Mouse (Mus musculus) heart, embryonic 16.5 days (tissue): Measurements from ENCODE around the gene Aspscr1. TPM values are rescaled to one million over a fixed set of nuclear protein-coding genes. Genes with fewer than 3 reads are reported as not detected.
"Not testable (repeated sequence)": the region's sequence is repeated elsewhere in the genome, so short reads cannot be mapped to it uniquely, and the experiment has no call there.

Source experiments
- ATAC-seq: fragments of 200-750 bp; cut with Nextera tagmentation; replicated peaks from 2 replicates; pipeline ENCODE4 v1.8.0; 2017; ENCODE audit warnings: moderate number of reproducible peaks; ENCODE audit not compliant: insufficient read depth, low FRiP score; ENCODE audit errors: extremely low read depth
- H3K27ac ChIP-seq: fragments of 300-500 bp; sonication (generic); 2 replicates; pipeline ENCODE4 v1.5.1; 2014; ENCODE audit warnings: mild to moderate bottlenecking, low read length, control low read depth, moderate library complexity
- H3K27me3 ChIP-seq: fragments of 300-500 bp; sonication (generic); 2 replicates; pipeline ENCODE4 v1.6.1; 2014; ENCODE audit warnings: low read length, mixed read lengths; ENCODE audit not compliant: control insufficient read depth, insufficient read depth
- H3K36me3 ChIP-seq: fragments of 300-500 bp; sonication (generic); 2 replicates; pipeline ENCODE4 v1.6.1; 2014; ENCODE audit not compliant: control insufficient read depth, insufficient read depth
- H3K4me1 ChIP-seq: fragments of 300-500 bp; sonication (generic); 2 replicates; pipeline ENCODE4 v1.6.1; 2014; ENCODE audit warnings: low read length, mixed read lengths; ENCODE audit not compliant: control insufficient read depth, insufficient read depth
- H3K4me2 ChIP-seq: fragments of 300-500 bp; sonication (generic); 2 replicates; pipeline ENCODE4 v1.6.1; 2014; ENCODE audit warnings: low read depth, mild to moderate bottlenecking, control low read depth, low read length
- H3K4me3 ChIP-seq: fragments of 300-500 bp; sonication (generic); 2 replicates; pipeline ENCODE4 v1.5.1; 2014; ENCODE audit warnings: mild to moderate bottlenecking, control low read depth, low read length
- H3K9ac ChIP-seq: fragments of 300-500 bp; sonication (generic); 2 replicates; pipeline ENCODE4 v1.6.1; 2014; ENCODE audit warnings: low read length, control low read depth
- H3K9me3 ChIP-seq: fragments of 300-500 bp; sonication (generic); replicated peaks from 2 replicates; pipeline ENCODE4 v1.6.1; 2016; ENCODE audit warnings: low read length; ENCODE audit not compliant: control insufficient read depth
- WGBS: fragments of 180-500 bp; shearing (Covaris S2); extraction: QIAGEN DNeasy Blood & Tissue Kit; methylation state at CpG from one replicate; pipeline ENCODE4 v1.1.7; 2014; 5-methylcytosine and 5-hydroxymethylcytosine counted together
- polyA plus RNA-seq: library from polyadenylated mRNA; unstranded; fragments of >200 nt; fragmentation: Nextera tagmentation; extraction: Ambion mirVana; gene quantifications from 2 replicates; pipeline ENCODE4 v1.2.1, GENCODE M21; 2015

Aspscr1 gene
- polyA plus RNA-seq, 1 experiment from 2014 or later: 105 TPM

DNA sequence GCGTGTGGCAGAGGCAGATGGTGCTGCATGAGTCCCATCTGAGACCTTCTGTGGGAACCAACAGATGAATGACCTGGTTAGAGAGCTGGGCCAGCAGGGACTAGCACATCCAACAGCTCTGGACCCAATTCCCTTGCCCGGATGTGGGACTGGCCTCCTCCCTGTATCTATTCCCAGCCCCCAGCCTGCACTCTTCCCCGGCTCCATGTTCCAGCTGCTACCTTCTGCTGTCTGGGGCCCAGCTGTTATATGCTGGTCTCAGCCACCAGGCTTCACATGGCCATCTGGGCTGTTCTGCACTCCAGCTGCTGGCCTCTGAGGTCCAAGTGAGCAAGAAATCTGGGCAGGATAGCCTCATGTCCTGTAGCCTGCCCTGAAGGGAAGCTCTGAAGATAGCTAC is 7.4 kb upstream of the Aspscr1 start:
- Histone ChIP-seq H3K9ac (no peak overlapping the region), H3K27me3 (peaks cover 35% of the 10 kb centered on the region), H3K4me2 (no peak overlapping the region), H3K4me1 (peaks cover 6% of the 10 kb centered on the region), H3K27ac (no peak overlapping the region), H3K9me3 (no peaks in the 10 kb centered on the region), H3K4me3 (no peak overlapping the region), H3K36me3 (no peaks in the 10 kb centered on the region)
- no peak for ATAC-seq
- WGBS: 70% methylated on average over 3 of the region's 3 CpGs

DNA sequence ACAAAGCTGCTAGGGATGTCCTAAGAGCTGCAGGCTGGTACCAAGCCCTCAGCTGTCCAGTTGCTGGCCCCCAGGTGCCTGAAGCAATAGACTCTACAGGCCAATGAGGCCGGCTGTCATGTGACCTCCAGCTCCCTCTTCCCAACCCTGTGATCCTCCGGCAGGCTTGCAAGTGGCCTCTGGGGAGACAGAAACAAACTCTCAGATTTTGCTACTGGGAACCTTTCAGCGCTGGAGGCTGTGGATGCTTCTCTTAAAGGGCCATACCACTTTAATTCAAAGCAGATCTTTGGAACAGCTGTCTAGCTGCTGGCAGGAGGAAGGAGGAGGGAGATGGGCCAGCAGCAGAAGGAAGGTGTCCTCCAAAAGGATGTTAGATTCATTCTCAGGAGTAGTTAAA is 6.2 kb upstream of the Aspscr1 start:
- 14% methylated on average over 3 of the region's 3 CpGs for whole genome bisulfite sequencing
- Histone ChIP-seq H3K27me3 (peaks cover 23% of the 10 kb centered on the region), H3K4me3 (no peak overlapping the region), H3K36me3 (no peaks in the 10 kb centered on the region), H3K9ac (no peak overlapping the region), H3K9me3 (no peaks in the 10 kb centered on the region), H3K27ac (no peak overlapping the region), H3K4me2 (no peak overlapping the region), H3K4me1 (no peaks in the 10 kb centered on the region)
- no peak for ATAC-seq

- ATAC-seq: peak; percentile 8; the same call in 1 of the 2 replicates
- Histone ChIP-seq H3K27me3 (no peaks in the 10 kb centered on the region), H3K4me2 (peak overlapping the region; percentile 97), H3K9me3 (no peaks in the 10 kb centered on the region), H3K4me3 (peak overlapping the region; percentile 69), H3K9ac (peak overlapping the region; percentile 76), H3K27ac (peak overlapping the region; percentile 77), H3K4me1 (peaks cover 10% of the 10 kb centered on the region), H3K36me3 (peaks cover 9% of the 10 kb centered on the region)
- WGBS: 30% methylated on average over 12 of the region's 12 CpGs
These were observed 885 bp downstream of the Aspscr1 start for GRCm38 (mm10) chr11:120673594-120674122.

DNA sequence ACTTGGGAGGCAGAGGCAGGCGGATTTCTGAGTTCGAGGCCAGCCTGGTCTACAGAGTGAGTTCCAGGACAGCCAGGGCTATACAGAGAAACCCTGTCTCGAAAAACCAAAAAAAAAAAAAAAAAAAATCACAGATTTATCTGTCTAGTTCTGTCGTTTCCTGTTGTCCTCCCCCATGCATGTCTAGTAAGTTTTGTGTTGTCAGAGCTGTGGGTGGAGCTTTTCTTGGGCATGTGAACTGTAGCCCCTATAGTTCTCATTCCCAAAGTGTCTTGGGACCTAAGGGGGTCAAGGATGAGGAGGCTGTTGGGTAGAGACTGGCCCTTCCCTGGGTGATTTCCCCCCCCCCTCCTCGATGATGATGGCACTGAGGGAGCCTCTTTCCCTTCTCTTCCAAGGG is 3.1 kb downstream of the Aspscr1 start:
- not testable (repeated sequence) for H3K9ac ChIP-seq, H3K27me3 ChIP-seq, H3K9me3 ChIP-seq, ATAC-seq, H3K4me3 ChIP-seq, H3K27ac ChIP-seq, H3K4me2 ChIP-seq
- Histone ChIP-seq H3K36me3 (peaks cover 19% of the 10 kb centered on the region), H3K4me1 (peaks cover 10% of the 10 kb centered on the region)
- 79% methylated on average over 4 of the region's 5 CpGs for WGBS

DNA sequence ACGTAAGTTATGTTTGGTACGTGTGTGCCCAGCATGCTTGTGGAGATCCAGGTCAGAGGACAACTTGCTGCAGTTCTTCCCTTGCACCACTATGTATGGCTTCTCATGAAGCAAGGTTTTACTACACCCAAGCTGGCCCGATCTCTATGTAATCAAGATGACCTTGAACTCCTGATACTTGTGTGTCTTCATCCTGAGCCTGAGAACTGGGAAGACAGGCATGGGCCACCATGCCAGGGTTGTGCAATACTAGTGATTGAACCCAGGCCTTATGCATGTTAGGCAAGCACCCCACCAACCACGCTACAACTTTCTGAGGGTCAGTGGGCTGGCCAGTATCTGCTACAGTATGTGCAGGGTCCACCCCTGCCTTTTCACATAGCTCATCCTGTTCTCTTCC is 4.2 kb downstream of the Aspscr1 start:
- Histone ChIP-seq H3K9me3 (no peaks in the 10 kb centered on the region), H3K4me1 (peaks cover 10% of the 10 kb centered on the region), H3K4me2 (no peak overlapping the region), H3K36me3 (peaks cover 22% of the 10 kb centered on the region), H3K4me3 (no peak overlapping the region), H3K27me3 (no peaks in the 10 kb centered on the region), H3K27ac (no peak overlapping the region), H3K9ac (no peak overlapping the region)
- no peak for ATAC-seq
- 79% methylated on average over 4 of the region's 4 CpGs for WGBS

DNA sequence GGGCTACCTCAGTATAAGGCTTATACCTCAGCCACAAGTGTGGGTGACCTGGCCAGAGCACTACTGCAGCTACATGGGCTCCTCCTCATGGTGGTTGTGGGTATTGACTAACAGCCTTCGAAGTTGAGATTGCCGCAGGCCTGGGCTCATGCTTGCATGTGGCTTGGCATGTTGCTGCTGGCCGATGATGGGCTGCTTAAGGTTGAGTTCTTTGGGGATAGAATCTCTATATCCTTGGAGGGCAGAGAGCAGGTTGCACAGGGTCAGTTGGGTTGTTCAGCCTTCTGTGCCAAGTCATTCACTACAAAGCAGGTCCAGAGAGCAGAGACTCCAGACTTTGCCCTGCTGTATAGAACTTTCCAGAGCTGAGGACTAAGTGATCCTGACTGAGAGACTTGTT is 7.1 kb downstream of the Aspscr1 start:
- WGBS: 65% methylated on average over 3 of the region's 3 CpGs
- peaks cover 6% of the 10 kb centered on the region; the same call in 1 of the 2 replicates for H3K4me1 ChIP-seq
- no peak overlapping the region for H3K9ac ChIP-seq
- no peak overlapping the region for H3K4me2 ChIP-seq
- no peak overlapping the region for H3K4me3 ChIP-seq
- no peak overlapping the region for H3K27ac ChIP-seq
- H3K36me3 ChIP-seq: peaks cover 22% of the 10 kb centered on the region
- H3K27me3 ChIP-seq: no peaks in the 10 kb centered on the region
- no peaks in the 10 kb centered on the region for H3K9me3 ChIP-seq
- peak; percentile 58; the same call in 1 of the 2 replicates for ATAC-seq

GRCm38 (mm10) chr11:120682683-120683082 is 9.9 kb downstream of the Aspscr1 start:
- H3K9ac ChIP-seq: no peak overlapping the region
- H3K36me3 ChIP-seq: peaks cover 31% of the 10 kb centered on the region
- H3K4me3 ChIP-seq: no peak overlapping the region
- no peak overlapping the region for H3K27ac ChIP-seq
- 93% methylated on average over 5 of the region's 5 CpGs for WGBS
- H3K4me1 ChIP-seq: peaks cover 5% of the 10 kb centered on the region; the same call in 1 of the 2 replicates
- H3K27me3 ChIP-seq: no peaks in the 10 kb centered on the region
- ATAC-seq: no peak
- no peaks in the 10 kb centered on the region for H3K9me3 ChIP-seq
- H3K4me2 ChIP-seq: no peak overlapping the region

- Histone ChIP-seq H3K9me3 (no peaks in the 10 kb centered on the region), H3K9ac (no peak overlapping the region), H3K36me3 (peaks cover 25% of the 10 kb centered on the region), H3K27me3 (no peaks in the 10 kb centered on the region), H3K4me2 (no peak overlapping the region), H3K4me1 (peaks cover 5% of the 10 kb centered on the region; the same call in 1 of the 2 replicates), H3K4me3 (no peak overlapping the region), H3K27ac (no peak overlapping the region)
- 91% methylated on average over 3 of the region's 3 CpGs for WGBS
- no peak for ATAC-seq
These were observed 10.8 kb downstream of the Aspscr1 start for GRCm38 (mm10) chr11:120683536-120683935.

DNA sequence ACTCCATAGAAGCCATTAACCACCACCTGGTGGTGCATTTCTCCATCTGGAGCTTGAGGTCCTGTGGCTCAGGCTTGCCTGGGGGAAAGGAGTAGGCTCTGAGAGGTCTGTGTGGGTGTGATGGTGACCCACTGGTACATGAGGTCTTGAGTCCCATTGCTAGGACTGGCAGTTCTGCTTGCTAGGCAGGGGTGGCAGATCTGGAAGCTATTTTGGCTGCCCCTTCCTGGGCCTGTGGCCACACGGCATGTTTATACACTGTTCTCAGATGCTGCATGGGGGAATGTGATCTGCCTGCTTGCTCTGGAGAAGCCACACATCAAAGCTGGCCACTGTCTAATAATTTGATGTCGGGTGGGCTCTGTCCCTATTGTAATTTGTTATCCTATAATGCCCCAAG is 11.3 kb downstream of the Aspscr1 start:
- Histone ChIP-seq H3K36me3 (peaks cover 23% of the 10 kb centered on the region), H3K4me2 (no peak overlapping the region), H3K27ac (no peak overlapping the region), H3K4me1 (peaks cover 5% of the 10 kb centered on the region; the same call in 1 of the 2 replicates), H3K9me3 (no peaks in the 10 kb centered on the region), H3K9ac (no peak overlapping the region), H3K27me3 (no peaks in the 10 kb centered on the region), H3K4me3 (no peak overlapping the region)
- WGBS: 83% methylated on average over 2 of the region's 2 CpGs
- ATAC-seq: no peak
